Mouse (Mus musculus) intestine, embryonic 16.5 days (tissue): Measurements from ENCODE around the gene Gcnt1. TPM values are rescaled to one million over a fixed set of nuclear protein-coding genes. Genes with fewer than 3 reads are reported as not detected.

Experiments
- ATAC-seq: fragments of 200-750 bp; cut with Nextera tagmentation; 2 replicates; pipeline ENCODE4 v1.8.0; 2017; ENCODE audit warnings: moderate TSS enrichment, moderate library complexity
- H3K27ac ChIP-seq: fragments of 300-500 bp; sonication (generic); 2 replicates; pipeline ENCODE4 v1.5.1; 2014; ENCODE audit warnings: mild to moderate bottlenecking, low read length
- H3K27me3 ChIP-seq: fragments of 300-500 bp; sonication (generic); replicated peaks from 2 replicates; pipeline ENCODE4 v1.6.1; 2014; ENCODE audit warnings: low read length, control low read depth, mixed read lengths; ENCODE audit not compliant: control insufficient read depth, insufficient read depth
- H3K36me3 ChIP-seq: fragments of 300-500 bp; sonication (generic); 2 replicates; pipeline ENCODE4 v1.6.1; 2014; ENCODE audit warnings: low read length, control low read depth; ENCODE audit not compliant: control insufficient read depth, insufficient read depth
- H3K4me1 ChIP-seq: fragments of 300-500 bp; sonication (generic); 2 replicates; pipeline ENCODE4 v1.6.1; 2014; ENCODE audit warnings: low read length, control low read depth, mixed read lengths; ENCODE audit not compliant: control insufficient read depth, insufficient read depth
- H3K4me2 ChIP-seq: fragments of 300-500 bp; sonication (generic); 2 replicates; pipeline ENCODE4 v1.6.1; 2014; ENCODE audit warnings: low read depth, low read length, control low read depth
- H3K4me3 ChIP-seq: fragments of 300-500 bp; sonication (generic); 2 replicates; pipeline ENCODE4 v1.5.1; 2014; ENCODE audit warnings: mild to moderate bottlenecking, low read length
- H3K9ac ChIP-seq: fragments of 300-500 bp; sonication (generic); 2 replicates; pipeline ENCODE4 v1.6.1; 2014; ENCODE audit warnings: low read depth, low read length
- H3K9me3 ChIP-seq: fragments of 300-500 bp; sonication (generic); 2 replicates; pipeline ENCODE4 v1.6.1; 2016; ENCODE audit warnings: low read length, control low read depth; ENCODE audit not compliant: control insufficient read depth
- WGBS: fragments of 180-500 bp; shearing (Covaris S2); extraction: QIAGEN DNeasy Blood & Tissue Kit; methylation state at CpG from one replicate; pipeline ENCODE4 v1.1.7; 2014; 5-methylcytosine and 5-hydroxymethylcytosine counted together
- polyA plus RNA-seq: library from polyadenylated mRNA; unstranded; fragments of >200 nt; fragmentation: Nextera tagmentation; extraction: Ambion mirVana; gene quantifications from 2 replicates; pipeline ENCODE4 v1.2.1, GENCODE M21; 2015

The Gcnt1 gene
- polyA plus RNA-seq, 1 experiment from 2014 or later: 3.8 TPM

GRCm38 (mm10) chr19:17319770-17320169, 52.9 kb downstream of the Gcnt1 start:
- no peaks in the 10 kb centered on the region for H3K27me3 ChIP-seq
- H3K4me1 ChIP-seq: peaks cover 3% of the 10 kb centered on the region; the same call in 1 of the 2 replicates
- H3K4me3 ChIP-seq: no peak overlapping the region
- H3K4me2 ChIP-seq: no peak overlapping the region
- H3K36me3 ChIP-seq: no peaks in the 10 kb centered on the region
- no peak overlapping the region for H3K27ac ChIP-seq
- 91% methylated on average over 4 of the region's 4 CpGs for WGBS
- ATAC-seq: no peak
- H3K9ac ChIP-seq: no peak overlapping the region
- H3K9me3 ChIP-seq: no peaks in the 10 kb centered on the region

DNA sequence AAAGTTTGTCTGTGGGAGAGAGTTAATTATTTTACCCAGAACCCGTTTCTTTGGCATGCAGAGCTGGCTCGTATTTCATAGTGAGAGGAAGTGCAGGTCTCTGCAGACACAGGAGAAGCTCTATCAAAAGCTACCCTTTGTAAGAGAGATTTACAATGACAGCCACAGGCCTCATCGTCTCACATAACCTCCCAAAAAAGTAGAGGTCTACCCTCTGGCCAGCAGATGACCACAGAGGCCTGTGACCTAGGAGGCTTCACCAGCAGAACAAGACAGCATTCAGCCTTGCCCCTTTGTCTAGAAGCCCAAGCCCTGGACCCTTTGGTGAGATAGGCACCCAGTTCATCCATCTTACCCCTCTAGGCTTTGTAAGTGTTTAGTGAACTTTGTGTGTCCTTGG, 53.9 kb downstream of the Gcnt1 start:
- no peak for ATAC-seq
- H3K9me3 ChIP-seq: no peaks in the 10 kb centered on the region
- WGBS: 34% methylated on average over 3 of the region's 3 CpGs
- H3K4me1 ChIP-seq: 0 out of 2 replicates have a peak, but pooled peaks cover 3% of the 10 kb centered on the region
- H3K27ac ChIP-seq: no peak overlapping the region
- H3K27me3 ChIP-seq: no peaks in the 10 kb centered on the region
- H3K4me3 ChIP-seq: no peak overlapping the region
- H3K36me3 ChIP-seq: no peaks in the 10 kb centered on the region
- H3K4me2 ChIP-seq: no peak overlapping the region
- no peak overlapping the region for H3K9ac ChIP-seq

GRCm38 (mm10) chr19:17316311-17317003, 56.2 kb downstream of the Gcnt1 start:
- WGBS: 80% methylated on average over 2 of the region's 2 CpGs
- Histone ChIP-seq H3K4me1 (0 out of 2 replicates have a peak, but pooled peaks cover 3% of the 10 kb centered on the region), H3K4me2 (no peak overlapping the region), H3K27me3 (no peaks in the 10 kb centered on the region), H3K4me3 (no peak overlapping the region), H3K9me3 (no peaks in the 10 kb centered on the region), H3K27ac (no peak overlapping the region; the same call in 1 of the 2 replicates), H3K36me3 (no peaks in the 10 kb centered on the region), H3K9ac (no peak overlapping the region)
- peak; percentile 95 for ATAC-seq

- no peaks in the 10 kb centered on the region for H3K27me3 ChIP-seq
- ATAC-seq: no peak
- H3K9ac ChIP-seq: no peak overlapping the region
- H3K27ac ChIP-seq: no peak overlapping the region
- no peak overlapping the region for H3K4me3 ChIP-seq
- 0 out of 2 replicates have a peak, but pooled peaks cover 3% of the 10 kb centered on the region for H3K4me1 ChIP-seq
- 78% methylated on average over 2 of the region's 2 CpGs for WGBS
- no peak overlapping the region for H3K4me2 ChIP-seq
- no peaks in the 10 kb centered on the region for H3K9me3 ChIP-seq
- H3K36me3 ChIP-seq: no peaks in the 10 kb centered on the region
These were observed 58.2 kb downstream of the Gcnt1 start for GRCm38 (mm10) chr19:17314451-17314850.

DNA sequence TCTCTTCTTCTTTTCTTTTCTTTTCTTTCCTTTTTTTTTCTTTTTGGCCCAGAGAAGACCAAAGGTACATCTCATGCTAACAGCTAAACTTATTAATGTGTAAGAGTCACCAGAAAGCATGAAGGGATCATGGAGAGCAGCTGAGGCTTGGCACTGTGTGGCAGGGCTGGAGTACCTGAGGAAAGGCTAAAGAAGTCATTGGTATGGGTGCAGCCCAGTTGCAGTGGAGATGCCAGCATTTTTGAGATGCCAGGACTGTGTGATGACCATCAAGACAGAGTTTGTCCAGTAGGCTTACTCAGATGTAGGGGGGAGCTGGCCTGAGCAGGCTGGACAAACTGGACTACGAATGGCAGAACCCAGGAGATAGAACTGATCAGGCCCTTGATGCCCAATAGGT, 58.9 kb downstream of the Gcnt1 start:
- Histone ChIP-seq H3K27me3 (no peaks in the 10 kb centered on the region), H3K9ac (no peak overlapping the region), H3K9me3 (no peaks in the 10 kb centered on the region), H3K4me1 (0 out of 2 replicates have a peak, but pooled peaks cover 3% of the 10 kb centered on the region), H3K4me2 (no peak overlapping the region), H3K27ac (no peak overlapping the region), H3K36me3 (no peaks in the 10 kb centered on the region), H3K4me3 (no peak overlapping the region)
- ATAC-seq: no peak
- WGBS: 82% methylated on average over 1 of the region's 1 CpGs

GRCm38 (mm10) chr19:17312671-17313180, 59.9 kb downstream of the Gcnt1 start:
- WGBS: 86% methylated on average over 5 of the region's 5 CpGs
- Histone ChIP-seq H3K27me3 (no peaks in the 10 kb centered on the region), H3K4me3 (no peak overlapping the region), H3K4me1 (0 out of 2 replicates have a peak, but pooled peaks cover 3% of the 10 kb centered on the region), H3K9ac (no peak overlapping the region), H3K36me3 (no peaks in the 10 kb centered on the region), H3K27ac (no peak overlapping the region), H3K4me2 (no peak overlapping the region), H3K9me3 (no peaks in the 10 kb centered on the region)
- no peak for ATAC-seq

- Histone ChIP-seq H3K4me3 (no peak overlapping the region), H3K9ac (no peak overlapping the region), H3K9me3 (no peaks in the 10 kb centered on the region), H3K4me1 (0 out of 2 replicates have a peak, but pooled peaks cover 3% of the 10 kb centered on the region), H3K27ac (no peak overlapping the region), H3K27me3 (no peaks in the 10 kb centered on the region), H3K36me3 (no peaks in the 10 kb centered on the region), H3K4me2 (no peak overlapping the region)
- WGBS: 75% methylated on average over 1 of the region's 1 CpGs
- ATAC-seq: no peak
These were observed 61.1 kb downstream of the Gcnt1 start for GRCm38 (mm10) chr19:17311501-17311900.

GRCm38 (mm10) chr19:17311031-17311430, 61.6 kb downstream of the Gcnt1 start:
- H3K4me1 ChIP-seq: no peaks in the 10 kb centered on the region
- no peak overlapping the region for H3K9ac ChIP-seq
- no peak overlapping the region for H3K27ac ChIP-seq
- H3K4me3 ChIP-seq: no peak overlapping the region
- H3K9me3 ChIP-seq: no peaks in the 10 kb centered on the region
- no peak overlapping the region for H3K4me2 ChIP-seq
- ATAC-seq: no peak
- WGBS: 85% methylated on average over 2 of the region's 2 CpGs
- no peaks in the 10 kb centered on the region for H3K27me3 ChIP-seq
- no peaks in the 10 kb centered on the region for H3K36me3 ChIP-seq

GRCm38 (mm10) chr19:17296081-17296480, 76.6 kb downstream of the Gcnt1 start:
- Histone ChIP-seq H3K4me2 (no peak overlapping the region), H3K4me3 (no peak overlapping the region), H3K36me3 (no peaks in the 10 kb centered on the region), H3K4me1 (no peaks in the 10 kb centered on the region), H3K27me3 (no peaks in the 10 kb centered on the region), H3K9ac (no peak overlapping the region), H3K9me3 (no peaks in the 10 kb centered on the region), H3K27ac (no peak overlapping the region)
- 78% methylated on average over 5 of the region's 5 CpGs for WGBS
- ATAC-seq: no peak
